Mouse (Mus musculus): ENCODE results near the gene D10Jhu81e.

D10Jhu81e gene

GRCm38 (mm10) chr10:78169281-78170042, at the start of gene D10Jhu81e:
TSS of gene D10Jhu81e (minus strand) at chr10:78169782.
- no peak for TF ChIP-seq GATA4 (IDR thresholded peaks at IDR 0.05; ENCODE audit: insufficient replicate concordance, low read length)

GRCm38 (mm10) chr10:78218576-78218975, 49.0 kb upstream of the D10Jhu81e start:
- TF ChIP-seq GATA4 (IDR thresholded peaks at IDR 0.05; ENCODE audit: insufficient replicate concordance, low read length): no peak

GRCm38 (mm10) chr10:78216376-78217083, 46.9 kb upstream of the D10Jhu81e start:
- no peak for TF ChIP-seq GATA4 (IDR thresholded peaks at IDR 0.05; ENCODE audit: insufficient replicate concordance, low read length)

GRCm38 (mm10) chr10:78214371-78214770, 44.8 kb upstream of the D10Jhu81e start:
- no peak for TF ChIP-seq GATA4 (IDR thresholded peaks at IDR 0.05; ENCODE audit: insufficient replicate concordance, low read length)

GRCm38 (mm10) chr10:78211311-78211710, 41.7 kb upstream of the D10Jhu81e start:
- TF ChIP-seq GATA4 (IDR thresholded peaks at IDR 0.05; ENCODE audit: insufficient replicate concordance, low read length): no peak

GRCm38 (mm10) chr10:78201182-78201581, 31.6 kb upstream of the D10Jhu81e start:
- no peak for TF ChIP-seq GATA4 (IDR thresholded peaks at IDR 0.05; ENCODE audit: insufficient replicate concordance, low read length)

GRCm38 (mm10) chr10:78192933-78193332, 23.4 kb upstream of the D10Jhu81e start:
- TF ChIP-seq GATA4 (IDR thresholded peaks at IDR 0.05; ENCODE audit: insufficient replicate concordance, low read length): no peak

- TF ChIP-seq GATA4 (IDR thresholded peaks at IDR 0.05; ENCODE audit: insufficient replicate concordance, low read length): no peak
Observed at GRCm38 (mm10) chr10:78185381-78185725, 15.8 kb upstream of the D10Jhu81e start.

- TF ChIP-seq GATA4 (IDR thresholded peaks at IDR 0.05; ENCODE audit: insufficient replicate concordance, low read length): no peak
Observed at GRCm38 (mm10) chr10:78184531-78185380, 15.2 kb upstream of the D10Jhu81e start, which contains the start of gene Pwp2. TSS of gene Pwp2 (minus strand) at chr10:78185149.

- no peak for TF ChIP-seq GATA4 (IDR thresholded peaks at IDR 0.05; ENCODE audit: insufficient replicate concordance, low read length)
Observed at GRCm38 (mm10) chr10:78183577-78183976, 14.0 kb upstream of the D10Jhu81e start.

- no peak for TF ChIP-seq GATA4 (IDR thresholded peaks at IDR 0.05; ENCODE audit: insufficient replicate concordance, low read length)
Observed at GRCm38 (mm10) chr10:78182321-78182720, 12.7 kb upstream of the D10Jhu81e start.

- no peak for TF ChIP-seq GATA4 (IDR thresholded peaks at IDR 0.05; ENCODE audit: insufficient replicate concordance, low read length)
Observed at GRCm38 (mm10) chr10:78174474-78174873, 4.9 kb upstream of the D10Jhu81e start.

GRCm38 (mm10) chr10:78171581-78171980, 2.0 kb upstream of the D10Jhu81e start:
- no peak for TF ChIP-seq GATA4 (IDR thresholded peaks at IDR 0.05; ENCODE audit: insufficient replicate concordance, low read length)

GRCm38 (mm10) chr10:78171057-78171456, 1.5 kb upstream of the D10Jhu81e start:
- TF ChIP-seq GATA4 (IDR thresholded peaks at IDR 0.05; ENCODE audit: insufficient replicate concordance, low read length): no peak

- TF ChIP-seq GATA4 (IDR thresholded peaks at IDR 0.05; ENCODE audit: insufficient replicate concordance, low read length): no peak
Observed at GRCm38 (mm10) chr10:78170445-78170844, 863 bp upstream of the D10Jhu81e start.
